Mouse (Mus musculus) cortical plate, adult 2 months (tissue): ENCODE data around the gene Sf3a1.

Source experiments
- CTCF ChIP-seq: fragments of 200-500 bp; IDR thresholded peaks from 2 replicates; pipeline ENCODE4 v1.5.1; 2011; ENCODE audit warnings: mild to moderate bottlenecking, control low read depth, low read length; ENCODE audit not compliant: insufficient read depth; ENCODE audit errors: extremely low read depth
- POLR2A ChIP-seq: fragments of 200-500 bp; IDR thresholded peaks from 2 replicates; pipeline ENCODE4 v1.6.1; 2011; ENCODE audit warnings: mild to moderate bottlenecking, low read length, control low read depth; ENCODE audit not compliant: insufficient read depth; ENCODE audit errors: extremely low read depth

DNA sequence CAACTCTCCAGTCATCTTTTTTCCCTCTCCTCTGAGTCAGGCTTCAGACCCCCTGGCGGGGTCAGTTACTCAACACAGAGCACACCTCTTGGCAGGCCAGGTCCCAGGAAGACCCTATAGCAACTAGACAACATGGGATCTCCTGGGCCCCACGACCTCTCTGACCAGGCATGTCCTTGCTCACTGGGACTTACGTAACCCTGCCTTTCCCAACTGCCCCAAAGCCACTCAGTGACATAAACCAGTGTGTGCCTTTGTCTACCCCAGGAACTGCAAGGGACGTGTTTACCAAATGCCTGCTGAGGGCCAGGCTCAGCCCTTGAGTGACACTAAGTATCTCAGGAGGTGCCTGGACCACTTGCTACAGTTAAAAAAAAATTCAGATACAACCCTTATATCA lies 69.7 kb downstream of the Sf3a1 start:
- TF ChIP-seq CTCF (no peak), POLR2A (no peak)
